Mouse (Mus musculus): ENCODE measurements at regions not wholly inside any gene's neighbourhood (a gene's known extent, or its start where the extent isn't known, plus 50 kb on each side); places are given as distances from the start of the nearest gene placed in this dataset.
A peak's percentile ranks its signal among the peaks of the same experiment; 100 is the strongest.

GRCm38 (mm10) chr2:46441348-46441747 lies 1324.2 kb upstream of the Zeb2 start:
- Histone ChIP-seq H3K36me3 (replicated peaks; ENCODE audit: insufficient read depth, low read length) (no peaks in the 10 kb centered on the region), H3K27ac (ENCODE audit: low read depth) (no peak overlapping the region), H3K9me3 (ENCODE audit: low read length) (no peaks in the 10 kb centered on the region), H3K4me1 (ENCODE audit: insufficient read depth) (no peaks in the 10 kb centered on the region), H3K27me3 (ENCODE audit: insufficient read depth, low read length) (no peaks in the 10 kb centered on the region), H3K4me2 (ENCODE audit: low read depth, low read length) (no peak overlapping the region), H3K9ac (replicated peaks) (no peak overlapping the region), H3K4me3 (ENCODE audit: low read depth, low read length) (no peak overlapping the region)
- 78% methylated on average over 5 of the region's 5 CpGs for WGBS (ENCODE audit: insufficient replicate concordance)
- ATAC-seq (no peak), DNase-seq (no peak)
- no peak for TF ChIP-seq EP300 (IDR thresholded peaks at IDR 0.05; ENCODE audit: low read depth)
- TF ChIP-seq CTCF (IDR thresholded peaks at IDR 0.05; ENCODE audit: low read depth) = no peak

GRCm38 (mm10) chr2:46440038-46440437 lies 1322.8 kb upstream of the Zeb2 start:
- no peak overlapping the region for H3K4me2 ChIP-seq (ENCODE audit: low read depth, low read length)
- no peaks in the 10 kb centered on the region for H3K9me3 ChIP-seq (ENCODE audit: low read length)
- H3K36me3 ChIP-seq (replicated peaks; ENCODE audit: insufficient read depth, low read length) = no peaks in the 10 kb centered on the region
- DNase-seq = no peak
- no peak overlapping the region for H3K4me3 ChIP-seq (ENCODE audit: low read depth, low read length)
- no peak overlapping the region for H3K9ac ChIP-seq (replicated peaks)
- TF ChIP-seq CTCF (IDR thresholded peaks at IDR 0.05; ENCODE audit: low read depth) (no peak), EP300 (IDR thresholded peaks at IDR 0.05; ENCODE audit: low read depth) (no peak)
- H3K27ac ChIP-seq (ENCODE audit: low read depth) = no peak overlapping the region
- H3K27me3 ChIP-seq (ENCODE audit: insufficient read depth, low read length) = no peaks in the 10 kb centered on the region
- WGBS (ENCODE audit: insufficient replicate concordance) = 71% methylated on average over 2 of the region's 2 CpGs
- no peak for ATAC-seq
- H3K4me1 ChIP-seq (ENCODE audit: insufficient read depth) = no peaks in the 10 kb centered on the region

GRCm38 (mm10) chr2:46418281-46418680 lies 1301.1 kb upstream of the Zeb2 start:
- WGBS (ENCODE audit: insufficient replicate concordance) = 82% methylated on average over 1 of the region's 1 CpGs
- Histone ChIP-seq H3K27me3 (ENCODE audit: insufficient read depth, low read length) (no peaks in the 10 kb centered on the region), H3K4me2 (ENCODE audit: low read depth, low read length) (no peak overlapping the region), H3K27ac (ENCODE audit: low read depth) (no peak overlapping the region), H3K9me3 (ENCODE audit: low read length) (no peaks in the 10 kb centered on the region), H3K4me3 (ENCODE audit: low read depth, low read length) (no peak overlapping the region), H3K9ac (replicated peaks) (no peak overlapping the region), H3K4me1 (ENCODE audit: insufficient read depth) (no peaks in the 10 kb centered on the region), H3K36me3 (replicated peaks; ENCODE audit: insufficient read depth, low read length) (no peaks in the 10 kb centered on the region)
- DNase-seq (no peak), ATAC-seq (no peak)
- no peak for TF ChIP-seq EP300 (IDR thresholded peaks at IDR 0.05; ENCODE audit: low read depth)
- TF ChIP-seq CTCF (IDR thresholded peaks at IDR 0.05; ENCODE audit: low read depth) = no peak

GRCm38 (mm10) chr2:46402373-46403114 lies 1285.3 kb upstream of the Zeb2 start:
- H3K27ac ChIP-seq (ENCODE audit: low read depth) = no peak overlapping the region
- H3K27me3 ChIP-seq (ENCODE audit: insufficient read depth, low read length) = no peaks in the 10 kb centered on the region
- no peak; the same call in 1 of the 2 replicates for TF ChIP-seq EP300 (IDR thresholded peaks at IDR 0.05; ENCODE audit: low read depth)
- no peak overlapping the region for H3K4me2 ChIP-seq (ENCODE audit: low read depth, low read length)
- H3K4me1 ChIP-seq (ENCODE audit: insufficient read depth) = no peaks in the 10 kb centered on the region
- no peak overlapping the region for H3K4me3 ChIP-seq (ENCODE audit: low read depth, low read length)
- WGBS (ENCODE audit: insufficient replicate concordance) = 52% methylated on average over 1 of the region's 1 CpGs
- H3K36me3 ChIP-seq (replicated peaks; ENCODE audit: insufficient read depth, low read length) = no peaks in the 10 kb centered on the region
- no peaks in the 10 kb centered on the region for H3K9me3 ChIP-seq (ENCODE audit: low read length)
- ATAC-seq = peak; percentile 67
- H3K9ac ChIP-seq (replicated peaks) = no peak overlapping the region
- no peak for DNase-seq

- H3K27ac ChIP-seq (ENCODE audit: low read depth) = no peak overlapping the region
- no peaks in the 10 kb centered on the region for H3K36me3 ChIP-seq (replicated peaks; ENCODE audit: insufficient read depth, low read length)
- no peak for TF ChIP-seq EP300 (IDR thresholded peaks at IDR 0.05; ENCODE audit: low read depth)
- no peak for TF ChIP-seq CTCF (IDR thresholded peaks at IDR 0.05; ENCODE audit: low read depth)
- DNase-seq = no peak
- no peak for ATAC-seq
- no peaks in the 10 kb centered on the region for H3K9me3 ChIP-seq (ENCODE audit: low read length)
- no peak overlapping the region for H3K9ac ChIP-seq (replicated peaks)
- H3K27me3 ChIP-seq (ENCODE audit: insufficient read depth, low read length) = no peaks in the 10 kb centered on the region
- WGBS (ENCODE audit: insufficient replicate concordance) = 67% methylated on average over 2 of the region's 2 CpGs
- H3K4me2 ChIP-seq (ENCODE audit: low read depth, low read length) = no peak overlapping the region
- H3K4me1 ChIP-seq (ENCODE audit: insufficient read depth) = no peaks in the 10 kb centered on the region
- no peak overlapping the region for H3K4me3 ChIP-seq (ENCODE audit: low read depth, low read length)
These were observed 1277.0 kb upstream of the Zeb2 start for GRCm38 (mm10) chr2:46394161-46394560.

- H3K4me1 ChIP-seq (ENCODE audit: insufficient read depth) = no peaks in the 10 kb centered on the region
- H3K27me3 ChIP-seq (ENCODE audit: insufficient read depth, low read length) = no peaks in the 10 kb centered on the region
- WGBS (ENCODE audit: insufficient replicate concordance) = 75% methylated on average over 3 of the region's 3 CpGs
- H3K4me3 ChIP-seq (ENCODE audit: low read depth, low read length) = no peak overlapping the region
- no peaks in the 10 kb centered on the region for H3K9me3 ChIP-seq (ENCODE audit: low read length)
- H3K27ac ChIP-seq (ENCODE audit: low read depth) = no peak overlapping the region
- ATAC-seq (no peak), DNase-seq (no peak)
- H3K9ac ChIP-seq (replicated peaks) = no peak overlapping the region
- no peaks in the 10 kb centered on the region for H3K36me3 ChIP-seq (replicated peaks; ENCODE audit: insufficient read depth, low read length)
- TF ChIP-seq EP300 (IDR thresholded peaks at IDR 0.05; ENCODE audit: low read depth) = no peak
- TF ChIP-seq CTCF (IDR thresholded peaks at IDR 0.05; ENCODE audit: low read depth) = no peak
- no peak overlapping the region for H3K4me2 ChIP-seq (ENCODE audit: low read depth, low read length)
These were observed 1255.8 kb upstream of the Zeb2 start for GRCm38 (mm10) chr2:46372847-46373461.
